25 mouse cellular contexts compared by ENCODE assay signal in the genomic region with DNA sequence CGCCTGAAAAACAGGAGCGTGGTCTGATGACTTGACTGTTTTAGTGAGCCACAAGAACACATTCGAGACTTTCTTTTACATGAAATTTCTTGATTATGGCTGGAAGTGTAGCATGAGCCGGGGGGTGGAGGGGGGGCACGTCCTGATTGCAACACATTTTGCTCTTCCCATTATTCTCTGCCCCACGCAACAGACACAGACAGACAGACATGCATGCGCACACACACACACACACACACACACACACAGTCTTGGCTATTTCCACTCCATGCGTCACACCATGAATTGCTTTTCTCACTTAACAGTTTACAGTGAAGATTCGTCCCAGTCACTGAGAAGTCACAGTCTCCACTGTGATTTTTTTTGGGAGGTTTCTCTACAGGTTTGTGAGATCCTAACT. TPM values are rescaled to one million over a fixed set of nuclear protein-coding genes. Genes with fewer than 3 reads are reported as not detected.
DNase-seq lines count a peak whose midpoint lies in the region; ATAC-seq and TF ChIP-seq lines count a peak whose summit lies in the region.
"Had no signal": no experiment of that assay in that cellular context is flagged by ENCODE, and none has a peak within 500 bp of the region (broad histone marks: within the 10 kb centered on the region; RNA-seq: fewer than 3 reads in every experiment).

No protein-coding gene starts in this region.

- 74% methylated on average over 9 of the region's 9 CpGs for WGBS in lung, embryonic 15.5 days
- WGBS in stomach, embryonic 15.5 days = 78% methylated on average over 9 of the region's 9 CpGs
- WGBS in stomach, postnatal 0 days = 88% methylated on average over 9 of the region's 9 CpGs

- H3K4me1 ChIP-seq in lung, embryonic 15.5 days = peaks cover 5% of the 10 kb centered on the region; the same call in 1 of the 2 replicates
- H3K4me1 ChIP-seq in stomach, embryonic 15.5 days = no peaks in the 10 kb centered on the region
- no peaks in the 10 kb centered on the region for H3K4me1 ChIP-seq in stomach, postnatal 0 days (replicated peaks; ENCODE audit: control insufficient read depth, insufficient read depth)
- H3K4me1 ChIP-seq: embryonic facial prominence, embryonic 10.5 days; embryonic facial prominence, embryonic 12.5 days; forebrain, embryonic 13.5 days; forebrain, embryonic 15.5 days had no signal

- TF ChIP-seq CTCF in stomach, postnatal 0 days (IDR thresholded peaks at IDR 0.05; ENCODE audit: low read depth) = no peak
- no peak for TF ChIP-seq CTCF in gastrocnemius, adult 2 months (IDR thresholded peaks at IDR 0.05)

- peaks cover 15% of the 10 kb centered on the region; the same call in 1 of the 2 replicates for H3K36me3 ChIP-seq in lung, embryonic 15.5 days
- H3K36me3 ChIP-seq in stomach, embryonic 15.5 days = no peaks in the 10 kb centered on the region
- H3K36me3 ChIP-seq in stomach, postnatal 0 days (ENCODE audit: control insufficient read depth, insufficient read depth, low read length) = no peaks in the 10 kb centered on the region
- H3K36me3 ChIP-seq: embryonic facial prominence, embryonic 10.5 days; embryonic facial prominence, embryonic 12.5 days; forebrain, embryonic 15.5 days; G1E had no signal

- intact Hi-C loops in gastrocnemius, adult 2 months (cut with DNase I) = no loop called here

- no peak for ATAC-seq in lung, embryonic 15.5 days (ENCODE audit: borderline replicate concordance, extremely low read depth, low FRiP score, low TSS enrichment)
- ATAC-seq in stomach, embryonic 15.5 days (ENCODE audit: insufficient read depth, low FRiP score, low read depth) = no peak
- ATAC-seq in stomach, postnatal 0 days (ENCODE audit: low FRiP score, low TSS enrichment) = no peak
- 0 out of 2 replicates have a peak, but pooled peaks have one; percentile 14 for ATAC-seq in megakaryocyte, adult 5-6 weeks (ENCODE audit: poor library complexity, severe bottlenecking)
- ATAC-seq: activated CD4-positive, CD25-positive, alpha-beta regulatory T cell, adult 4 months; CD4-positive, CD25-positive, alpha-beta regulatory T cell, adult 4 months; forebrain, embryonic 13.5 days; forebrain, embryonic 15.5 days; Patski had no signal

- no peak for TF ChIP-seq EP300 in stomach, postnatal 0 days (optimal IDR thresholded peaks at IDR 0.05)

- DNase-seq in lung, postnatal 14 days = no peak
- no peak for DNase-seq in stomach, postnatal 0 days (ENCODE audit: low spot score)
- DNase-seq in cerebellum, adult 18-20 months = no peak
- DNase-seq in gastrocnemius, adult 2 months = no peak
- DNase-seq: adrenal gland, adult 8-10 months; adrenal gland, postnatal 14 days; adrenal gland, postnatal 36 days; B cell, adult 2 months; cerebellum, adult 11-12 months; cerebellum, adult 8-10 months; cerebellum, adult 9-11 months; cerebellum, postnatal 14 days; cerebellum, postnatal 36 days had no signal

- no peaks in the 10 kb centered on the region for H3K9me3 ChIP-seq in lung, embryonic 15.5 days
- no peaks in the 10 kb centered on the region for H3K9me3 ChIP-seq in stomach, embryonic 15.5 days
- no peaks in the 10 kb centered on the region for H3K9me3 ChIP-seq in stomach, postnatal 0 days (ENCODE audit: control insufficient read depth, low read length)
- H3K9me3 ChIP-seq: embryonic facial prominence, embryonic 10.5 days; forebrain, embryonic 13.5 days; forebrain, embryonic 15.5 days; G1E had no signal

- no peak overlapping the region for H3K4me3 ChIP-seq in lung, embryonic 15.5 days
- H3K4me3 ChIP-seq in stomach, embryonic 15.5 days (replicated peaks) = no peak overlapping the region
- H3K4me3 ChIP-seq in stomach, postnatal 0 days (ENCODE audit: low read depth, low read length) = no peak overlapping the region
- no peak overlapping the region for H3K4me3 ChIP-seq in gastrocnemius, adult 2 months
- H3K4me3 ChIP-seq: embryonic facial prominence, embryonic 10.5 days; embryonic facial prominence, embryonic 12.5 days; forebrain, embryonic 13.5 days; forebrain, embryonic 15.5 days had no signal

- H3K27me3 ChIP-seq in lung, embryonic 15.5 days = no peaks in the 10 kb centered on the region
- H3K27me3 ChIP-seq in stomach, embryonic 15.5 days (replicated peaks) = no peaks in the 10 kb centered on the region
- no peaks in the 10 kb centered on the region for H3K27me3 ChIP-seq in stomach, postnatal 0 days (ENCODE audit: control insufficient read depth, insufficient read depth, low read length)
- H3K27me3 ChIP-seq: CH12.LX; embryonic facial prominence, embryonic 12.5 days; forebrain, embryonic 13.5 days; forebrain, embryonic 15.5 days; Patski had no signal

- H3K27ac ChIP-seq in lung, embryonic 15.5 days = peak overlapping the region; percentile 69; the same call in 1 of the 2 replicates
- H3K27ac ChIP-seq in stomach, embryonic 15.5 days = 0 out of 2 replicates have a peak overlapping the region, but pooled peaks have one; percentile 31
- no peak overlapping the region for H3K27ac ChIP-seq in stomach, postnatal 0 days (replicated peaks)
- H3K27ac ChIP-seq in gastrocnemius, adult 2 months = no peak overlapping the region
- H3K27ac ChIP-seq: embryonic facial prominence, embryonic 10.5 days; embryonic facial prominence, embryonic 12.5 days; forebrain, embryonic 13.5 days; forebrain, embryonic 15.5 days had no signal

- no peak overlapping the region for H3K4me2 ChIP-seq in lung, embryonic 15.5 days
- H3K4me2 ChIP-seq in stomach, embryonic 15.5 days = no peak overlapping the region
- no peak overlapping the region for H3K4me2 ChIP-seq in stomach, postnatal 0 days (replicated peaks; ENCODE audit: low read depth)
- H3K4me2 ChIP-seq: embryonic facial prominence, embryonic 12.5 days; forebrain, embryonic 13.5 days; forebrain, embryonic 15.5 days had no signal

- H3K9ac ChIP-seq in lung, embryonic 15.5 days = no peak overlapping the region
- no peak overlapping the region for H3K9ac ChIP-seq in stomach, embryonic 15.5 days
- H3K9ac ChIP-seq in stomach, postnatal 0 days (ENCODE audit: low read length) = no peak overlapping the region
- H3K9ac ChIP-seq: embryonic facial prominence, embryonic 12.5 days; forebrain, embryonic 13.5 days; forebrain, embryonic 15.5 days had no signal

RNA-seq across cellular contexts. Expression of a gene that starts 38.2 kb away (rescaled TPM):
- polyA plus RNA-seq in lung, embryonic 15.5 days (2015; fragmentation: Nextera tagmentation; extraction: Ambion mirVana) = 71.7 and 81.0 TPM in 2 replicates
- 6.4 and 7.9 TPM in 2 replicates for polyA plus RNA-seq in stomach, embryonic 15.5 days (2015; fragmentation: Nextera tagmentation; extraction: Ambion mirVana)
- polyA plus RNA-seq in stomach, postnatal 0 days (2015; fragmentation: Nextera tagmentation; extraction: Ambion mirVana) = 2.4 and 2.8 TPM in 2 replicates
- total RNA-seq in megakaryocyte, adult 5-6 weeks (2015) = 45.0 and 46.2 TPM in 2 replicates
- 35.5 and 36.0 TPM in 2 replicates for total RNA-seq in megakaryocyte, adult 5-6 weeks (2017)
- 1 to 10 TPM; 1.0 to 1.7 TPM for total RNA-seq in gastrocnemius, adult 2 months (2021)
- polyA plus RNA-seq: G1E had no signal

RNA-seq across cellular contexts. Expression of a gene that starts 38.3 kb away (rescaled TPM):
- 16.2 and 17.8 TPM in 2 replicates for polyA plus RNA-seq in lung, embryonic 15.5 days (2015; fragmentation: Nextera tagmentation; extraction: Ambion mirVana)
- polyA plus RNA-seq in stomach, embryonic 15.5 days (2015; fragmentation: Nextera tagmentation; extraction: Ambion mirVana) = 9.9 and 11.6 TPM in 2 replicates
- 4.4 and 4.8 TPM in 2 replicates for polyA plus RNA-seq in stomach, postnatal 0 days (2015; fragmentation: Nextera tagmentation; extraction: Ambion mirVana)
- total RNA-seq in megakaryocyte, adult 5-6 weeks (2015) = 55.8 and 57.4 TPM in 2 replicates
- 29.4 and 33.3 TPM in 2 replicates for total RNA-seq in megakaryocyte, adult 5-6 weeks (2017)
- total RNA-seq in gastrocnemius, adult 2 months (2021) = 10 to 100 TPM; 14.7 to 15.3 TPM

Comparison
In these comparisons a context has a peak if more than half of its experiments do, and no peak if none do; other contexts are left out.
1. H3K27ac ChIP-seq: peak in lung, embryonic 15.5 days (single experiment) and stomach, embryonic 15.5 days (single experiment); none in stomach, postnatal 0 days (single experiment) and gastrocnemius, adult 2 months (single experiment).